Comparison of ENCODE assay signal across 10 mouse cellular contexts in the genomic region with DNA sequence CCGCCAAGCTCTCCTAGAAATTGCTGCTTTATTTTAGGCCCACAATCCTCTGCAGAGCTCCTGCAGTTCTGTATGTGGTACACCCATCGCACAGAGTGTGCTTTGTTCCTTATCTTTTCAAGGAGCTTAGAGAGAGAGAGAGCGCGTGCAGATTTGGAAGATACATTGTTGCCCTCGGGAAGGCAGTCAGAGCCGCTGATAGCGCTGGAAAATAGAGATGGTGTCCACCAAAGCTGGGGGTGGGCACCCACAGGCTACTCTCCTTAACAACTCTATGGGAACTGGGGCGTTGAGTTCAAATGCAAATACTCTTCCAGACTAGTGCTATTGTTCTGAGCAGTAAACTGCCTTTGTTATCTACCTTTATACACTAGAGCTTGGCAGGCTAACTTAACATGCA.
DNase-seq lines count a peak whose midpoint lies in the region; ATAC-seq and TF ChIP-seq lines count a peak whose summit lies in the region.
"Had no signal": no experiment of that assay in that cellular context is flagged by ENCODE, and none has a peak within 500 bp of the region (broad histone marks: within the 10 kb centered on the region; RNA-seq: fewer than 3 reads in every experiment).

No protein-coding gene starts in this region.

- no peak for DNase-seq in frontal cortex, postnatal 10 days (ENCODE audit: low spot score in 2 of 2)
- DNase-seq in brain, adult 2 months (ENCODE audit: low read depth, low spot score) = peak; percentile 13
- peak; percentile 45 for DNase-seq in hindbrain, embryonic 11.5 days (ENCODE audit: low spot score)
- no peak for DNase-seq in midbrain, postnatal 0 days (ENCODE audit: low spot score)
- DNase-seq in spleen, postnatal 10 days (ENCODE audit: low spot score in 2 of 2) = no peak
- DNase-seq in gastrocnemius, adult 8-10 months (ENCODE audit: low spot score in 2 of 2) = no peak
- DNase-seq: kidney, postnatal 25 days had no signal

- H3K4me2 ChIP-seq in hindbrain, embryonic 11.5 days (replicated peaks; ENCODE audit: low read depth, low read length) = 0 out of 2 replicates have a peak overlapping the region, but pooled peaks have one; percentile 11
- H3K4me2 ChIP-seq in midbrain, postnatal 0 days (ENCODE audit: low read depth, low read length, poor library complexity, severe bottlenecking) = peak overlapping the region; percentile 21
- H3K4me2 ChIP-seq: lung, embryonic 15.5 days had no signal

- H3K4me3 ChIP-seq in hindbrain, embryonic 11.5 days (ENCODE audit: low read depth, low read length) = no peak overlapping the region
- H3K4me3 ChIP-seq in midbrain, postnatal 0 days (ENCODE audit: low read depth, low read length) = no peak overlapping the region
- H3K4me3 ChIP-seq: lung, embryonic 15.5 days had no signal

- H3K9ac ChIP-seq in hindbrain, embryonic 11.5 days (ENCODE audit: low read depth, low read length) = no peak overlapping the region
- H3K9ac ChIP-seq in midbrain, postnatal 0 days (replicated peaks; ENCODE audit: low read length, poor library complexity, severe bottlenecking) = no peak overlapping the region
- H3K9ac ChIP-seq: lung, embryonic 15.5 days had no signal

- H3K4me1 ChIP-seq in hindbrain, embryonic 11.5 days (replicated peaks; ENCODE audit: control insufficient read depth, insufficient read depth, low read length) = no peaks in the 10 kb centered on the region
- H3K4me1 ChIP-seq in midbrain, postnatal 0 days (ENCODE audit: insufficient read depth, low read length) = no peaks in the 10 kb centered on the region

- no peaks in the 10 kb centered on the region for H3K36me3 ChIP-seq in hindbrain, embryonic 11.5 days (ENCODE audit: control insufficient read depth, insufficient read depth, low read length)
- no peaks in the 10 kb centered on the region for H3K36me3 ChIP-seq in midbrain, postnatal 0 days (ENCODE audit: insufficient read depth, low read length)
- H3K36me3 ChIP-seq: lung, embryonic 15.5 days had no signal

- no peaks in the 10 kb centered on the region for H3K27me3 ChIP-seq in hindbrain, embryonic 11.5 days (ENCODE audit: control insufficient read depth, insufficient read depth, low read length)
- no peaks in the 10 kb centered on the region for H3K27me3 ChIP-seq in midbrain, postnatal 0 days (ENCODE audit: insufficient read depth, low read length)
- H3K27me3 ChIP-seq: lung, embryonic 15.5 days had no signal

- H3K27ac ChIP-seq in hindbrain, embryonic 11.5 days (ENCODE audit: low read depth, low read length) = no peak overlapping the region
- H3K27ac ChIP-seq in midbrain, postnatal 0 days (ENCODE audit: low read depth, low read length) = no peak overlapping the region
- H3K27ac ChIP-seq: lung, embryonic 15.5 days had no signal

- H3K9me3 ChIP-seq in hindbrain, embryonic 11.5 days (ENCODE audit: control insufficient read depth, low read length) = no peaks in the 10 kb centered on the region
- H3K9me3 ChIP-seq in midbrain, postnatal 0 days (ENCODE audit: low read length) = no peaks in the 10 kb centered on the region
- H3K9me3 ChIP-seq: lung, embryonic 15.5 days had no signal

- WGBS in hindbrain, embryonic 11.5 days = 19% methylated on average over 8 of the region's 8 CpGs
- WGBS in midbrain, postnatal 0 days = 13% methylated on average over 8 of the region's 8 CpGs

- no peak for TF ChIP-seq CTCF in midbrain, postnatal 0 days (IDR thresholded peaks at IDR 0.05)

- ATAC-seq in frontal cortex, adult (ENCODE audit: low TSS enrichment) = peak; percentile 53; the same call in 1 of the 2 replicates
- ATAC-seq in hindbrain, embryonic 11.5 days (ENCODE audit: low FRiP score) = peak; percentile 67
- ATAC-seq in midbrain, postnatal 0 days (ENCODE audit: low FRiP score) = no peak
- no peak for ATAC-seq in monocyte, adult 5-6 weeks (replicated peaks; ENCODE audit: insufficient number of reproducible peaks, low FRiP score, low TSS enrichment, poor library complexity, severe bottlenecking)

Comparison
In these comparisons a context has a peak if more than half of its experiments do, and no peak if none do; other contexts are left out.
1. ATAC-seq: peak in frontal cortex, adult (single experiment) and hindbrain, embryonic 11.5 days (single experiment); none in midbrain, postnatal 0 days (single experiment) and monocyte, adult 5-6 weeks (single experiment).
2. DNase-seq: peak in brain, adult 2 months (single experiment) and hindbrain, embryonic 11.5 days (single experiment); none in frontal cortex, postnatal 10 days (0 of 2), midbrain, postnatal 0 days (single experiment), spleen, postnatal 10 days (0 of 2) and gastrocnemius, adult 8-10 months (0 of 2).